In genomic region chr19:45695496-45696280, GRCm38 (mm10) we compare ENCODE assay signal across 10 mouse cellular contexts. TPM values are rescaled to one million over a fixed set of nuclear protein-coding genes. Genes with fewer than 3 reads are reported as not detected.
DNase-seq lines count a peak whose midpoint lies in the region; ATAC-seq lines count a peak whose summit lies in the region.
"Had no signal": no experiment of that assay in that cellular context is flagged by ENCODE, and none has a peak within 500 bp of the region (broad histone marks: within the 10 kb centered on the region; RNA-seq: fewer than 3 reads in every experiment).

No protein-coding gene starts in this region.

- no peak overlapping the region for H3K27ac ChIP-seq in forebrain, embryonic 14.5 days (ENCODE audit: low read depth, low read length)
- H3K27ac ChIP-seq in intestine, embryonic 16.5 days (ENCODE audit: low read length): no peak overlapping the region

- no peaks in the 10 kb centered on the region for H3K36me3 ChIP-seq in forebrain, embryonic 14.5 days (ENCODE audit: control insufficient read depth, insufficient read depth, low read length)
- H3K36me3 ChIP-seq in intestine, embryonic 16.5 days (ENCODE audit: control insufficient read depth, insufficient read depth, low read length): no peaks in the 10 kb centered on the region

- no peak overlapping the region for H3K4me2 ChIP-seq in forebrain, embryonic 14.5 days (ENCODE audit: low read length)
- no peak overlapping the region for H3K4me2 ChIP-seq in intestine, embryonic 16.5 days (ENCODE audit: low read depth, low read length)

- no peaks in the 10 kb centered on the region for H3K4me1 ChIP-seq in forebrain, embryonic 14.5 days (ENCODE audit: control insufficient read depth, insufficient read depth, low read length)
- H3K4me1 ChIP-seq in intestine, embryonic 16.5 days (ENCODE audit: control insufficient read depth, insufficient read depth, low read length): peaks cover 4% of the 10 kb centered on the region; the same call in 1 of the 2 replicates

- 23% methylated on average over 25 of the region's 25 CpGs for WGBS in forebrain, embryonic 14.5 days
- WGBS in intestine, embryonic 16.5 days: 46% methylated on average over 25 of the region's 25 CpGs

- peak overlapping the region; percentile 40; the same call in 1 of the 2 replicates for H3K9ac ChIP-seq in forebrain, embryonic 14.5 days (ENCODE audit: low read length)
- 0 out of 2 replicates have a peak overlapping the region, but pooled peaks have one; percentile 10 for H3K9ac ChIP-seq in intestine, embryonic 16.5 days (ENCODE audit: low read depth, low read length)

- H3K27me3 ChIP-seq in forebrain, embryonic 14.5 days (replicated peaks; ENCODE audit: control insufficient read depth, insufficient read depth, low read length): no peaks in the 10 kb centered on the region
- H3K27me3 ChIP-seq in intestine, embryonic 16.5 days (replicated peaks; ENCODE audit: control insufficient read depth, insufficient read depth, low read length): no peaks in the 10 kb centered on the region

- no peak overlapping the region for H3K4me3 ChIP-seq in forebrain, embryonic 14.5 days (ENCODE audit: low read depth, low read length)
- no peak overlapping the region for H3K4me3 ChIP-seq in intestine, embryonic 16.5 days (ENCODE audit: low read length)

- ATAC-seq in forebrain, embryonic 14.5 days: no peak
- ATAC-seq in intestine, embryonic 16.5 days: no peak
- ATAC-seq in frontal cortex, adult (ENCODE audit: low TSS enrichment): no peak

- DNase-seq in kidney, postnatal 14 days: peak; percentile 18
- DNase-seq in kidney, adult 8-10 months: no peak
- DNase-seq in embryo, embryonic 11 days: peak; percentile 33
- no peak for DNase-seq in forebrain, embryonic 14.5 days (ENCODE audit: low spot score)
- no peak for DNase-seq in right cerebral cortex, adult 18-20 months
- DNase-seq: adrenal gland, postnatal 36 days; cerebellum, postnatal 36 days; lung, postnatal 10 days had no signal

- no peaks in the 10 kb centered on the region for H3K9me3 ChIP-seq in forebrain, embryonic 14.5 days (replicated peaks; ENCODE audit: control insufficient read depth, low read length)
- no peaks in the 10 kb centered on the region for H3K9me3 ChIP-seq in intestine, embryonic 16.5 days (ENCODE audit: control insufficient read depth, low read length)

RNA-seq across cellular contexts. Expression of gene Fbxw4, which starts 35.6 kb away (rescaled TPM):
- 4.0 and 4.7 TPM in 2 replicates for polyA plus RNA-seq in forebrain, embryonic 14.5 days (2014; fragmentation: Nextera tagmentation; extraction: Ambion mirVana)
- 2.5 and 2.8 TPM in 2 replicates for polyA plus RNA-seq in intestine, embryonic 16.5 days (2015; fragmentation: Nextera tagmentation; extraction: Ambion mirVana)

RNA-seq across cellular contexts. Expression of gene Fgf8, which starts 47.0 kb away (rescaled TPM):
- 0.88 and 2.4 TPM in 2 replicates for polyA plus RNA-seq in forebrain, embryonic 14.5 days (2014; fragmentation: Nextera tagmentation; extraction: Ambion mirVana)
- 0.16 and 0.28 TPM in 2 replicates for polyA plus RNA-seq in intestine, embryonic 16.5 days (2015; fragmentation: Nextera tagmentation; extraction: Ambion mirVana)

RNA-seq across cellular contexts. Expression of gene Npm3, which starts 53.7 kb away (rescaled TPM):
- 11.7 and 12.7 TPM in 2 replicates for polyA plus RNA-seq in forebrain, embryonic 14.5 days (2014; fragmentation: Nextera tagmentation; extraction: Ambion mirVana)
- 13.1 and 13.5 TPM in 2 replicates for polyA plus RNA-seq in intestine, embryonic 16.5 days (2015; fragmentation: Nextera tagmentation; extraction: Ambion mirVana)

Comparison
In these comparisons a context has a peak if more than half of its experiments do, and no peak if none do; other contexts are left out.
1. DNase-seq: peak in kidney, postnatal 14 days (single experiment) and embryo, embryonic 11 days (single experiment); none in kidney, adult 8-10 months (0 of 2), forebrain, embryonic 14.5 days (single experiment) and right cerebral cortex, adult 18-20 months (single experiment).